Mouse (Mus musculus) erythroblast, embryonic 14.5 days (primary cell): ENCODE results near the gene Snx1. TPM values are rescaled to one million over a fixed set of nuclear protein-coding genes. Genes with fewer than 3 reads are reported as not detected.

Experiments
- H3K27me3 ChIP-seq: 2 replicates; pipeline ENCODE4 v1.6.1; 2012; ENCODE audit warnings: inconsistent platforms; ENCODE audit not compliant: control insufficient read depth
- H3K36me3 ChIP-seq: 2 replicates; pipeline ENCODE4 v1.6.1; 2012; ENCODE audit warnings: mild to moderate bottlenecking, inconsistent platforms; ENCODE audit not compliant: control insufficient read depth
- H3K4me1 ChIP-seq: 2 replicates; pipeline ENCODE4 v1.6.1; 2012; ENCODE audit warnings: inconsistent platforms; ENCODE audit not compliant: control insufficient read depth
- H3K4me3 ChIP-seq: replicated peaks from 2 replicates; pipeline ENCODE3; 2012; ENCODE audit warnings: moderate library complexity, mild to moderate bottlenecking, inconsistent platforms
- H3K9me3 ChIP-seq: 2 replicates; pipeline ENCODE4 v1.6.1; 2012; ENCODE audit warnings: low read length, inconsistent platforms, mixed read lengths; ENCODE audit not compliant: control insufficient read depth
- GATA1 ChIP-seq: IDR thresholded peaks from 2 replicates; pipeline ENCODE4 v1.6.1; 2012; ENCODE audit warnings: low read length, inconsistent platforms, mixed read lengths
- TAL1 ChIP-seq: IDR thresholded peaks from 3 replicates; pipeline ENCODE4 v1.6.1; 2012; ENCODE audit warnings: low read length, inconsistent platforms, mixed read lengths
- polyA plus RNA-seq: library from polyadenylated mRNA; stranded (reverse); fragments of >175 nt; gene quantifications from 2 replicates; pipeline ENCODE4 v1.2.3, GENCODE M21; 2012

The Snx1 gene
- polyA plus RNA-seq, 1 experiment = 14.6 TPM

DNA sequence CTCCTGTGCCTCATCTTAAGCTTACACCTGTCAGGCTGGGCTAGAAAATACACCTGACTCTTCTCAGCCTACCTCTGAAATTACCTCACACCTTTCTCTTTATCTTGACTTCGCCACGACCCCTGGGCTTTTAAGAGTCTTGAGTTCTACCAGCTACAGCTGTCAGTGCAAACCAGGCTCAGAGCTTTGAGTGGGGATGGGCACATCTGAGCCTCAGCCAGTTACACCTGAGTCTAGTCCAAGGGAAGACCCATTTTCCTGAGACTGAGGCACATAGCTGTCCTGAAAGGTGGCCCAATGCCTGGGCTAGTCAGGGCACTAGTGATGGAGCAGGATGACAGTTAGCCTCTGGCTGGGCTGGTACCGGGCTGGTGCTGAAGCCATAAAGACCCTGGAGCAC lies 59.6 kb downstream of the Snx1 start:
- TF ChIP-seq TAL1 (no peak), GATA1 (no peak)
- Histone ChIP-seq H3K4me3 (peak overlapping the region; percentile 81), H3K36me3 (peaks cover 79% of the 10 kb centered on the region), H3K4me1 (peaks cover 78% of the 10 kb centered on the region), H3K27me3 (peaks cover 17% of the 10 kb centered on the region), H3K9me3 (peaks cover 16% of the 10 kb centered on the region)

DNA sequence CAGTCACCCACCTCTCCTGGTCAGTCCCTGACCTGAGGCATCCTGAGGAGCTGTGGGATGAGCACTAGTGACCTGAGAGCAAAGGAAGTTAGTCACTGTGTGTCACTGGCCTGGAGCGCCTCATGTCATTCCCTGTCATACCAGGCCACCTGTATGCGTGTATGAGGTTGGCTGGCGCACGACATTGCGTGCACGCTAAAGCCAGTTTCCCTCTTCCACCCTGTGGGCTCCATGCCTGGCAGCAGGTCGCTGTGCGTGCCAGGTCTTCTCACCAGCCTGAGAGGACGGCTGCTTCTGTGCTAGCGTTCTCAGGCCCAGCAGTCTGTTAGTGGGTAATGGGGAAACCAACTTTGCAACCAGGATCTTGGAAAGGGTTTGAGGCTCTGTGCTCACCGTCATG lies 62.1 kb downstream of the Snx1 start:
- TF ChIP-seq GATA1 (no peak), TAL1 (no peak)
- Histone ChIP-seq H3K36me3 (peaks cover 80% of the 10 kb centered on the region), H3K9me3 (peaks cover 16% of the 10 kb centered on the region), H3K4me1 (peaks cover 76% of the 10 kb centered on the region), H3K4me3 (no peak overlapping the region), H3K27me3 (peaks cover 16% of the 10 kb centered on the region)

DNA sequence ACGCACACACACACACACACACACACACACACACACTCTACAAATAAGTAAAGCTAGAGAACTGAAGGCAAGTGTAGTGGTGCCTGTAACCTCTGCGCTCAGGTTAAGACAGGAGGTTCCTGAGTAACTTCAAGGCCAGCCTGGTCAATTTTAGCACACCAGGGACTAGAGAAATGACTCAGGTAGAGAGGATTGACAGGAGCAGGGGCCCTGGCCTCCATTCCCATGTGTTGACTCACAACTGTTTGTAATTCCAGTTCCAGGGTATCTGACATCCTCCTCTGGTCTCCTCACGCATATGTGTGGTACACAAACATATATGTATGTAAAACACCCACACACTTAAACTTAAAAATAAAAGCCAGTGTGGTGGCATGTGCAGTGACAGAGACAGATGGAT lies 62.9 kb downstream of the Snx1 start:
- peaks cover 79% of the 10 kb centered on the region for H3K4me1 ChIP-seq
- TF ChIP-seq GATA1 (no peak), TAL1 (no peak)
- no peak overlapping the region for H3K4me3 ChIP-seq
- H3K27me3 ChIP-seq = peaks cover 7% of the 10 kb centered on the region
- peaks cover 73% of the 10 kb centered on the region for H3K36me3 ChIP-seq
- H3K9me3 ChIP-seq = peaks cover 16% of the 10 kb centered on the region

DNA sequence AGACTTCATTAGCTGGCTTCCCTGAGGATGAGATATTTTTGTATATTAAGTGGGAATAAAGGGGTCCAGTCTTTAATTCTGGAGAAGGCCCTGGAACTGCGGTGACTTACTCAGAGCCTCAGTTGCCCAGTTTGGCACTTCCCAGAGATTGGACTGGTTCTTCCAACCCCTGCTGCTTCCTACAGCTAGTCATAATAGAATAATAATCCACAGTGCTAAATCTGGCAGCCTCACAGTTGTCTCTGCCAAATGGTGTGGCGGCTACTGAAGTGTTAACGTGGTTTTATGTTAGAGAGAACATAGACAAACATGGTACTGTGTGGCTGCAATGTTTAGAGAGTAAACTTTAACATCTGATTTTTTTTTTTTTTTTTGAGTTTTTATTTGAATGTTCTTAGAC lies 64.7 kb downstream of the Snx1 start:
- peaks cover 55% of the 10 kb centered on the region for H3K36me3 ChIP-seq
- peaks cover 63% of the 10 kb centered on the region for H3K4me1 ChIP-seq

DNA sequence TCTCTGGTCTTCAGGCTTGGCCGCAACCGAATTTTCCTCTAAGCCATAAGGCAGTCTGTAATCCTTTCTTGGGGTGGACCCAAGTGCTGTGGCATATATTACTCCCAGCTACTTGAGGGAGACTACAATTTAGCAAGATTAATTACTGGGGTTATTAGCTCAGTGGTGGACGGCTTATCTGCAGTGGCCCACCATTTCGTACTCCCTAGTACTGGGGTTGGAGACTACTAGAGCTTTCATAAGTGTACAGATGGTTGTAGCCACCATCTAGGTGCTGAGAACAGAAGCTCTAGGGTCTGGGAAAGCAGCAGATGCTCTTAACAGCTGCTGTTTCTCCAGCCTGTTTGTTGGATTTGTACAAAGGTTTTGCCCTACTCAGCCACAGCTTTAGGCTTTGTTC lies 65.4 kb downstream of the Snx1 start:
- peaks cover 48% of the 10 kb centered on the region for H3K36me3 ChIP-seq
- peaks cover 56% of the 10 kb centered on the region for H3K4me1 ChIP-seq
- peak overlapping the region; percentile 99 for H3K4me3 ChIP-seq
- TF ChIP-seq GATA1 (no peak), TAL1 (no peak)
- H3K27me3 ChIP-seq = peaks cover 3% of the 10 kb centered on the region; the same call in 1 of the 2 replicates
- peaks cover 12% of the 10 kb centered on the region for H3K9me3 ChIP-seq

More for the DNA sequence above, 64.7 kb downstream of the Snx1 start:
- Histone ChIP-seq H3K9me3 (peaks cover 16% of the 10 kb centered on the region), H3K27me3 (peaks cover 3% of the 10 kb centered on the region; the same call in 1 of the 2 replicates), H3K4me3 (peak overlapping the region; percentile 99)
- TF ChIP-seq TAL1 = no peak
- TF ChIP-seq GATA1 = no peak

DNA sequence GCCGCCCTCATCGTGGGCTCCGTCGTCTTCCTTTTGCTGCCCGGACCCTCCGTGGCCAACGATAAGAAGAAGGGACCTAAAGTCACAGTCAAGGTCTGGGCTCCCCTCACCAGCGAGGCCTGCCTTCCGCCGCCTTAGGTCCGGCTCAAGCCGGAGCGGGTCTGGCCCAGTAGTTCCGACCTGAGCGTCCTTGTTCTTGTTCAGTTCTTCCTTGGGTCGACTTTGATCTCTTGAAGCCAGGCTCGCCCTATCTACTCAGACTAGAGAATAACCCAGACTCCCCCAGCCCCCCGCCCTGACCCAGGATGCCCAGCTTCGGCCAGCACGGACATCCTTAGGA lies 66.1 kb downstream of the Snx1 start:
- H3K9me3 ChIP-seq = peaks cover 5% of the 10 kb centered on the region
- peaks cover 49% of the 10 kb centered on the region for H3K4me1 ChIP-seq

DNA sequence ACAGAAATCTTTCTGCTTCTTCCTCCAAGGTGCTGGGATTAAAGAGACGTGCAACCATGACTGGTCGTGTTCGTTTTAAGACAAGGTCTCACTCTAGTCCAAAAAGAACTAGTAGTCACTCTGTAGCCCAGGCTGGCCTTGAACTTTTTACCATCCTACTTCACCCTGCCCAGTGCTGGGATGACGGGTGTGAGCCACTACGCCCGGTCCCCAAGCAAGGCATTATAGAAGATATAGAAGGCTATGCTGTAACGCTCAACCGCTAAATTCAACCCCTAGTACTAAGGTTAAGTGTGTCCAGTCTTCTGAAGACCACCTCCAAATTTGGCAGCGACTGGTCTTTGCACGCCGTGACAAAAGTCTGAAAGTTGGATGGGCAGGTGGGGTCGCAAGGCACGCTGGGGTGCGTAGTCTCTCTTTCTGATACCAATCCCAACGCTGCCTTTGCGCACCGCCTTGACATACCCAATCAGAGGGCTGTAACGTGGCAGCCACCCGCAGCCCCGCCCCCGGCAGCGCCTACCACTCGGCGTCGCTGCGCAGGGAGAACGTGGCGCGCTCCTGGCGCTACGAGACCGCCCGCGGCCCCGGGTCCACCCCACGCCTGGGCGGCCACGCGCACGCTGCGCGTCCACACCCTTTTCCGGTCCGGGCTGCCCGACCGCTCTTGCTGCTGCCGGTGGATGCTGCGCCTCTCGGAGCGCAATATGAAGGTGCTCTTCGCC lies 66.6 kb downstream of the Snx1 start, which contains the start of gene Ppib:
Gene Ppib, plus strand, starts transcription at position 640 of the 725 bp plus-strand sequence.
- peak within 1 kb of the TSS; percentile 99 for H3K4me3 ChIP-seq
- peaks cover 47% of the 10 kb centered on the region for H3K4me1 ChIP-seq
- H3K9me3 ChIP-seq = peaks cover 2% of the 10 kb centered on the region; the same call in 1 of the 2 replicates
- H3K27me3 ChIP-seq = no peaks in the 10 kb centered on the region
- H3K36me3 ChIP-seq = peaks cover 37% of the 10 kb centered on the region
- TF ChIP-seq TAL1 (no peak), GATA1 (no peak)

More for the DNA sequence above, 66.1 kb downstream of the Snx1 start:
- no peak for TF ChIP-seq TAL1
- no peak for TF ChIP-seq GATA1
- Histone ChIP-seq H3K4me3 (peak overlapping the region; percentile 99), H3K27me3 (peaks cover 2% of the 10 kb centered on the region; the same call in 1 of the 2 replicates), H3K36me3 (peaks cover 41% of the 10 kb centered on the region)

DNA sequence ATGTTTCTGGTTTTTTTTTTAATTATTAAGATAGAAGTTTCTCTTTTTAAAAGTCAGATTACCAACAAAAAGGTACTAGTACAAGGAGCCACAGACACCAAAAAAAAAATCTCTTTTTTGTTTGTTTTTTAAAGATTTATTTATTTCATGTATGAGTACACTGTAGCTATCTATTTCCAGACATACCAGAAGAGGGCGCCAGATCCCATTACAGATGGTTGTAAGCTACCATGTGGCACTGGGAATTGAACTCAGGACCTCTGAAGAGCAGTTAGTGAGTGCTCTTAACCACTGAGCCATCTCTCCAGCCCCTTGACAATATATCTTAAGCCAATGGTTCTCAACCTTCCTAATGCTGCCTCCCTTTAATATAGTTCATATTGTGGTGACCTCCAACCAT lies 72.8 kb downstream of the Snx1 start:
- Histone ChIP-seq H3K9me3 (peaks cover 7% of the 10 kb centered on the region), H3K4me3 (no peak overlapping the region), H3K36me3 (no peaks in the 10 kb centered on the region; the same call in 1 of the 2 replicates), H3K4me1 (peaks cover 7% of the 10 kb centered on the region), H3K27me3 (no peaks in the 10 kb centered on the region)
- TF ChIP-seq GATA1 = no peak
- TF ChIP-seq TAL1 = no peak

DNA sequence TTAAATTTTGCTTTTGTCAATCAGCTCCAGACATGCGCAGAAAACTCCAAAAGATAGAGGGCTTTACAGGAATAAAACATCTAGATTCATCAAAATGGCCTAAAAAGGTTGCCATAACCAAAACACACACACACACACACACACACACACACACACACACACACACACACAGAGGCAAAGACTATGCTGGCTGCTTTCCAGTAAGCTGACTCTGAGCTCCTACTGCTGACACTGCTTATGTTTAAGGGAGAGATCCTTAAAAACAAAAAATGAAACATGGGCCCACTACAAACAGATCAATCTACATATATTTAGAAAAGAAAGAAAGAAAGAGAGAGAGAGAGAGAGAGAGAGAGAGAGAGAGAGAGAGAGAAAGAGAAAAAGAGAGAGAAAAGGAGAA lies 73.7 kb downstream of the Snx1 start:
- H3K4me3 ChIP-seq = no peak overlapping the region
- peaks cover 7% of the 10 kb centered on the region for H3K9me3 ChIP-seq
- H3K36me3 ChIP-seq = no peaks in the 10 kb centered on the region; the same call in 1 of the 2 replicates
- no peak for TF ChIP-seq TAL1
- TF ChIP-seq GATA1 = no peak
- H3K4me1 ChIP-seq = peaks cover 4% of the 10 kb centered on the region
- H3K27me3 ChIP-seq = no peaks in the 10 kb centered on the region

DNA sequence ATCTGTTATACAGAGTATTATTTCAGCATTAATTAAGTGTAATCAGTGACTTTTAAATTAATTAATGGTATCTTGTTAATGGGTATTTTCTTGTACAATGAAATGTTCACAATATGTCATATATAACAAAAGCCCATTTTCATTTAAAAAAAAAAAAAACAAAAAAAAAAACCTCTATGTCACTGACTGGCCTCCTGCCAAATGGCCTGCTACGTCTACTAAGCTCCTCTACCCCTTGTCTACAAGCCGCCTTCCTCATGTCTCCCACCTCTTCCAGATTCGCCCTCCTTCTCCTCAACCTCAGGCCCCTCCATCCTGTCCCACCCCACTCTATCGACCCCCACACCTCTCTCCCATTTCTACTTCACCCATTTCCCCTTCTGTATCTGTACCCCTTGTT lies 74.9 kb downstream of the Snx1 start:
- Histone ChIP-seq H3K27me3 (no peaks in the 10 kb centered on the region), H3K4me3 (no peak overlapping the region), H3K36me3 (no peaks in the 10 kb centered on the region; the same call in 1 of the 2 replicates), H3K9me3 (peaks cover 7% of the 10 kb centered on the region), H3K4me1 (peaks cover 4% of the 10 kb centered on the region)
- TF ChIP-seq TAL1 (no peak), GATA1 (no peak)
